Mouse (Mus musculus) kidney, adult 2 months (tissue): Measurements from ENCODE around the gene Ndufb7.

Experiments used
- CTCF ChIP-seq: fragments of 200-500 bp; conservative IDR thresholded peaks from 2 replicates; pipeline ENCODE4 v1.5.1; 2011; ENCODE audit warnings: low read depth, mild to moderate bottlenecking, control low read depth, low read length, moderate library complexity, mixed read lengths; ENCODE audit not compliant: insufficient read depth, insufficient read length
- POLR2A ChIP-seq: fragments of 200-500 bp; IDR thresholded peaks from one replicate; pipeline ENCODE4 v1.6.1; 2011; ENCODE audit warnings: low read depth, low read length, control low read depth

DNA sequence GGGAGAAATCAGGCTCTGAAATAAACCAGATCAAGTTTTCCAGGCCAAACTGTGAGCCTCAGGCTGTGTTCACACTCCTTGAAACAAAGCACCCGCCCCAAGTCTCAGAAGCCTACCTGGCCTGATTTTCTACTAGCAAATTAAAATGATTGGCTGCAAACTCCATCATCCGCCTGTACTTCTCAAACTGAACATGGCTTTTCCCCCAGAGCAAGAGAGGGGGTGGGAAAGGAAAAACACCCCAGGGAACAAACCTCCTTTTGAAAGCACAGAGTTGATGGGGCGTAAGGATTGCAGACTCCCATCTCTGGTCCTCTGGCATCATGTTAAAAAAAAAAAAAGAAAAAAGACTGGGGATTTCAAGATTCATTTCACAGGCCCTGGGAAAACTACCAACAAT, 26.2 kb downstream of the Ndufb7 start:
- no peak for TF ChIP-seq POLR2A
- TF ChIP-seq CTCF = no peak
